Mouse (Mus musculus) spleen, adult 2 months (tissue): Measurements from ENCODE around the gene Crot.

Experiments
- CTCF ChIP-seq: fragments of 200-500 bp; IDR thresholded peaks from 2 replicates; pipeline ENCODE4 v1.5.1; 2011; ENCODE audit warnings: mild to moderate bottlenecking, inconsistent platforms; ENCODE audit not compliant: insufficient read depth, insufficient read length, insufficient replicate concordance; ENCODE audit errors: extremely low read depth
- POLR2A ChIP-seq: fragments of 200-500 bp; IDR thresholded peaks from 2 replicates; pipeline ENCODE4 v1.6.1; 2011; ENCODE audit warnings: low read depth, low read length, inconsistent platforms

DNA sequence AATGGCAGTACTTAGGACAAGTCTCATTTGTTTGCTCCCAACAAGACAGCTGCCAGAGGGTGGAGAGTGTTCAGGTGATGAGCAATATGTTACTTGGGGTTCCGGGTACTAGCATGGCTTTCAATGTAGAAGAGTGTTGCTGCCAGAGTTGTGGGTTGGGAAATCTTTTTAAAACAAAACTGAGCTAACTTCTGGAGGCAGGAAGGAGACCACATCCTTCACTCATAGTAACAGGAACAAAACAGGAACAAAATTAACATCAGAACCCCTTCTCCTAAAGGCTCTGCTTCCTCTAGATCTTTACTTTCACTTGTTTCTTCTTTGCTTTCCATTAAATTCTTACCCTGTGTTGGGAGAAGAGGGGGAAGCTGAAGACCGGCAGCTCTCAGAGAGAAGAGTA is 43.5 kb downstream of the Crot start:
- TF ChIP-seq CTCF (no peak), POLR2A (no peak)
